Mouse (Mus musculus): Measurements from ENCODE around the gene Cfhr1. TPM values are rescaled to one million over a fixed set of nuclear protein-coding genes. Genes with fewer than 3 reads are reported as not detected.

Gene Cfhr1
- total RNA-seq (2023) = not detected

DNA sequence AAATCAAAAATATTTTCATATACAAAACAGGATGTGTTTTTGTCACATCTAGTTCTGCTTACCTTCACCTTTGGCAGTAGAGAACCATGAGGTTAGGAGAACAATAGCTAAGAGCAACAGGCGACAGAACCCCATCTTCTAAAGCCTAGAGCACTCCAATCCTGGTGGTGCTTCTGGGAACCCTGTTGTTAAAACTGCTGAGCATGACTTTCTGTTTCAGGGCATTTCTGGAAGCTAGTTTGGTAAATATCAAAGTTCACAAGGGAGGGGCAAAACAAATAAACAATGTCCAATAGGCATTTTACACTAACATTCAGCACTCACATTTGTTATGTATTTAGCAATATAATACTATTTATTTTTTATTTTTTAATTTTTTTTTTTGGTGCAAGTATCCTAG, at the start of gene Cfhr1:
Cfhr1 (minus strand) TSS at position 249 of the 400 bp plus-strand sequence.

DNA sequence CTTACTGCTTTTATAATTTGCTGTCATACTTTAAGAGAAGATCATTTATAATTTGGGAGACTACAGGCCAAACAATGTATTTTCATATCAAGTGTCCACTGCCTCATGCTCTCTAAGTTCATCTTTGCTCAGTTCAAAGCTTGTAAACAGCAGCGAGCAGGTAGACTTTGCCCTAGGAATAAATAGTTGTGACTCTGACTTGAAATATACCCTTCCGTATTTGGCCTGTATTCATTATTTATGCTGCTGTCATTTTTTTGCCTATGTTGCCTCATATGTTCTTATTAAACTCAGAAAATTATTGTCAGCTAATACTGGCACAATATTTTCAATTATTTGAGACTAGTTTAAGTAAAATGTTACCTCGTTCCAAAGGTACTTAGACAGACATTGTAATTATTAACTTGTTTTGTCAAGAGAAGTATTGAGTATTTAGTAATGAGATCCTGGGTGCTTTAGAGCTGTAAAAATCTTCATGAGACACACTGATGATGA, 58.8 kb downstream of the Cfhr1 start, which contains the start of gene F13b:
F13b (plus strand) TSS at position 445 of the 495 bp plus-strand sequence.

Other genes starting within 250 kb of the Cfhr1 start
- not detected for gene Crb1, start 183.2 kb downstream of the Cfhr1 start, total RNA-seq (2023)
- gene Zbtb41, start 138.0 kb downstream of the Cfhr1 start, total RNA-seq (2023) = 10 to 100 TPM; 23.2 to 24.4 TPM
- gene Aspm, start 105.5 kb downstream of the Cfhr1 start, total RNA-seq (2023) = 1 to 10 TPM; 1.7 to 4.1 TPM
- not detected for gene F13b, start 58.6 kb downstream of the Cfhr1 start, total RNA-seq (2023)
- not detected for gene Gm4788, start 221.0 kb upstream of the Cfhr1 start, total RNA-seq (2023)

Measured in T-cell, adult 66 days (primary cell).